In the genomic region with DNA sequence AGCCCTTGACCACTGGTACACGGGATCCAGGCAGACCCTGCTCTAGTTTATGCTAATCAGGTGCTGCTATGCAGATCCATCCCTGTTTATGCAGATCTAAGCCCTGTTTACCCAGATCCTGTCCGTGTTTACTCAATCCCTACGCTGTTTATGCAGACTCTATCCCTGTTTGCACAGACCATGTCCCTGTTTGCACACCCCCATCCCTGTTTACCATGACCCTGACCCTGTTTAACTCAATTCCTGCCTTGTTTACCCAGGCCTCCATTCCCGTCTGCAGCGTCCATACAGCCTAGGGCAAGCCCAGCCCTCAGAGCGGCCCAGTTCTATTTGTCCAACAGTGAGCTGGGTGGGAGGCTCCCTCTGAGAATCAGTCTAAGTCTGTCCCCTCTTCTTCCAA, we compare ENCODE assay signal across 12 mouse cellular contexts. TPM values are rescaled to one million over a fixed set of nuclear protein-coding genes. Genes with fewer than 3 reads are reported as not detected.
DNase-seq lines count a peak whose midpoint lies in the region; ATAC-seq and TF ChIP-seq lines count a peak whose summit lies in the region.
"Had no signal": no experiment of that assay in that cellular context is flagged by ENCODE, and none has a peak within 500 bp of the region (broad histone marks: within the 10 kb centered on the region; RNA-seq: fewer than 3 reads in every experiment).

No protein-coding gene starts in this region.

- TF ChIP-seq CTCF in ES-Bruce4 (IDR thresholded peaks at IDR 0.05; ENCODE audit: low read depth, low read length) = no peak
- no peak for TF ChIP-seq CTCF in thymus, adult 2 months (IDR thresholded peaks at IDR 0.05; ENCODE audit: borderline replicate concordance, control insufficient read depth, extremely low read depth, insufficient read depth, low read length, poor library complexity)

- peak overlapping the region; percentile 10; the same call in 1 of the 2 replicates for H3K9ac ChIP-seq in heart, embryonic 11.5 days (ENCODE audit: low read depth, low read length)
- H3K9ac ChIP-seq in ES-Bruce4 (ENCODE audit: low read depth, poor library complexity, severe bottlenecking) = no peak overlapping the region
- H3K9ac ChIP-seq in liver, embryonic 12.5 days = no peak overlapping the region
- no peak overlapping the region for H3K9ac ChIP-seq in midbrain, embryonic 12.5 days (replicated peaks)
- H3K9ac ChIP-seq: neural tube, embryonic 15.5 days had no signal

- ATAC-seq in heart, embryonic 11.5 days (replicated peaks; ENCODE audit: insufficient number of reproducible peaks, low FRiP score, low TSS enrichment) = no peak
- peak; percentile 75 for ATAC-seq in liver, embryonic 12.5 days
- peak; percentile 20; the same call in 1 of the 2 replicates for ATAC-seq in midbrain, embryonic 12.5 days (ENCODE audit: low FRiP score, low read depth)

- WGBS in heart, embryonic 11.5 days (ENCODE audit: insufficient replicate concordance) = 38% methylated on average over 6 of the region's 6 CpGs
- WGBS in liver, embryonic 12.5 days (ENCODE audit: insufficient replicate concordance) = 53% methylated on average over 6 of the region's 6 CpGs
- 25% methylated on average over 6 of the region's 6 CpGs for WGBS in midbrain, embryonic 12.5 days
- WGBS in thymus, adult 2 months = 92% methylated on average over 6 of the region's 6 CpGs

- peaks cover 6% of the 10 kb centered on the region for H3K27me3 ChIP-seq in heart, embryonic 11.5 days (ENCODE audit: control insufficient read depth, insufficient read depth, low read length)
- H3K27me3 ChIP-seq in ES-Bruce4 (ENCODE audit: control insufficient read depth, insufficient read depth, low read length, poor library complexity, severe bottlenecking) = no peaks in the 10 kb centered on the region
- peaks cover 44% of the 10 kb centered on the region for H3K27me3 ChIP-seq in liver, embryonic 12.5 days (replicated peaks)
- peaks cover 19% of the 10 kb centered on the region; the same call in 1 of the 2 replicates for H3K27me3 ChIP-seq in midbrain, embryonic 12.5 days
- no peaks in the 10 kb centered on the region for H3K27me3 ChIP-seq in thymus, adult 2 months (ENCODE audit: control insufficient read depth, insufficient read depth, low read length)
- H3K27me3 ChIP-seq: neural tube, embryonic 15.5 days had no signal

- peaks cover 32% of the 10 kb centered on the region for H3K4me1 ChIP-seq in heart, embryonic 11.5 days (ENCODE audit: control insufficient read depth, insufficient read depth, low read length)
- peaks cover 18% of the 10 kb centered on the region for H3K4me1 ChIP-seq in ES-Bruce4 (ENCODE audit: control insufficient read depth, insufficient read depth, low read length)
- H3K4me1 ChIP-seq in liver, embryonic 12.5 days = peaks cover 32% of the 10 kb centered on the region
- peaks cover 57% of the 10 kb centered on the region for H3K4me1 ChIP-seq in midbrain, embryonic 12.5 days
- no peaks in the 10 kb centered on the region for H3K4me1 ChIP-seq in thymus, adult 2 months (replicated peaks; ENCODE audit: control insufficient read depth, insufficient read depth, low read length)

- no peaks in the 10 kb centered on the region for H3K9me3 ChIP-seq in heart, embryonic 11.5 days (replicated peaks; ENCODE audit: control insufficient read depth, low read length)
- H3K9me3 ChIP-seq in ES-Bruce4 (replicated peaks; ENCODE audit: control insufficient read depth, insufficient read depth, low read length, poor library complexity, severe bottlenecking) = no peaks in the 10 kb centered on the region
- no peaks in the 10 kb centered on the region for H3K9me3 ChIP-seq in liver, embryonic 12.5 days (replicated peaks)
- no peaks in the 10 kb centered on the region for H3K9me3 ChIP-seq in midbrain, embryonic 12.5 days
- H3K9me3 ChIP-seq: neural tube, embryonic 15.5 days had no signal

- no peak for TF ChIP-seq POLR2A in ES-Bruce4 (IDR thresholded peaks at IDR 0.05; ENCODE audit: insufficient read depth, low read length)
- TF ChIP-seq POLR2A in thymus, adult 2 months (IDR thresholded peaks at IDR 0.05; ENCODE audit: control insufficient read depth, extremely low read depth, insufficient read depth, low read length, poor library complexity) = no peak

- no peak overlapping the region for H3K27ac ChIP-seq in heart, embryonic 11.5 days (ENCODE audit: low read depth, low read length)
- H3K27ac ChIP-seq in ES-Bruce4 (ENCODE audit: insufficient read depth, low read length) = 0 out of 2 replicates have a peak overlapping the region, but pooled peaks have one; percentile 19
- H3K27ac ChIP-seq in liver, embryonic 12.5 days = no peak overlapping the region
- H3K27ac ChIP-seq in midbrain, embryonic 12.5 days (replicated peaks) = peak overlapping the region; percentile 75; the same call in 1 of the 2 replicates
- no peak overlapping the region for H3K27ac ChIP-seq in thymus, adult 2 months (ENCODE audit: control insufficient read depth, insufficient read depth, low read length)
- H3K27ac ChIP-seq: kidney, postnatal 0 days; neural tube, embryonic 15.5 days had no signal

- DNase-seq in heart, postnatal 36 days = no peak
- no peak for DNase-seq in thymus, adult 2 months
- no peak for DNase-seq in left cerebral cortex, adult 18-20 months (ENCODE audit: low spot score in 2 of 2)
- DNase-seq in right cerebral cortex, postnatal 36 days (ENCODE audit: low spot score in 2 of 2) = no peak
- DNase-seq: cerebellum, adult 11 months had no signal

- intact Hi-C loops in heart, postnatal 36 days (cut with DNase I) = no loop called here

- H3K36me3 ChIP-seq in heart, embryonic 11.5 days (ENCODE audit: control insufficient read depth, insufficient read depth, low read length) = no peaks in the 10 kb centered on the region
- H3K36me3 ChIP-seq in ES-Bruce4 (ENCODE audit: control insufficient read depth, insufficient read depth, low read length, poor library complexity, severe bottlenecking) = no peaks in the 10 kb centered on the region
- H3K36me3 ChIP-seq in liver, embryonic 12.5 days = no peaks in the 10 kb centered on the region
- no peaks in the 10 kb centered on the region for H3K36me3 ChIP-seq in midbrain, embryonic 12.5 days
- H3K36me3 ChIP-seq in thymus, adult 2 months (ENCODE audit: control insufficient read depth, insufficient read depth, low read length) = no peaks in the 10 kb centered on the region
- H3K36me3 ChIP-seq: neural tube, embryonic 15.5 days had no signal

- H3K4me3 ChIP-seq in heart, embryonic 11.5 days (ENCODE audit: low read depth, low read length) = no peak overlapping the region
- peak overlapping the region; percentile 9; the same call in 1 of the 2 replicates for H3K4me3 ChIP-seq in ES-Bruce4 (ENCODE audit: low read depth, low read length)
- no peak overlapping the region for H3K4me3 ChIP-seq in liver, embryonic 12.5 days
- no peak overlapping the region for H3K4me3 ChIP-seq in midbrain, embryonic 12.5 days
- no peak overlapping the region for H3K4me3 ChIP-seq in thymus, adult 2 months (ENCODE audit: control insufficient read depth, insufficient read depth, low read length)
- H3K4me3 ChIP-seq: neural tube, embryonic 15.5 days had no signal

- H3K4me2 ChIP-seq in heart, embryonic 11.5 days = no peak overlapping the region
- H3K4me2 ChIP-seq in liver, embryonic 12.5 days = no peak overlapping the region; the same call in 1 of the 2 replicates
- no peak overlapping the region for H3K4me2 ChIP-seq in midbrain, embryonic 12.5 days (replicated peaks)
- H3K4me2 ChIP-seq: neural tube, embryonic 15.5 days had no signal

- TF ChIP-seq EP300 in ES-Bruce4 (IDR thresholded peaks at IDR 0.05; ENCODE audit: insufficient read depth, low read depth, low read length) = 0 out of 2 replicates have a peak, but pooled peaks have one; percentile 14

RNA-seq across cellular contexts. Expression of a gene that starts 9.9 kb away (rescaled TPM):
- polyA plus RNA-seq in heart, embryonic 11.5 days (2014; fragmentation: Nextera tagmentation; extraction: Ambion mirVana) = 4.1 and 4.7 TPM in 2 replicates
- total RNA-seq in heart, postnatal 36 days (2021) = 1 to 10 TPM; 9.1 to 9.9 TPM
- 5.3 and 5.4 TPM in 2 replicates for polyA plus RNA-seq in ES-Bruce4 (2011; ENCODE audit: insufficient read depth, insufficient read length, low read depth, missing spikeins)
- polyA plus RNA-seq in liver, embryonic 12.5 days (2016; fragmentation: Nextera tagmentation; extraction: Ambion mirVana) = 1.1 and 1.5 TPM in 2 replicates
- polyA plus RNA-seq in midbrain, embryonic 12.5 days (2016; fragmentation: Nextera tagmentation; extraction: Ambion mirVana) = 59.3 and 65.4 TPM in 2 replicates
- 7.5 and 10.3 TPM in 2 replicates for polyA plus RNA-seq in thymus, adult 2 months (2012; rRNA removed)
- total RNA-seq in left cerebral cortex, adult 18-20 months (2021) = 10 to 100 TPM; 59.1 to 66.3 TPM
- total RNA-seq: megakaryocyte-erythroid progenitor cell, adult 5-6 weeks had no signal

Comparison
In these comparisons a context has a peak if more than half of its experiments do, and no peak if none do; other contexts are left out.
1. H3K27ac ChIP-seq: peak in ES-Bruce4 (single experiment) and midbrain, embryonic 12.5 days (single experiment); none in heart, embryonic 11.5 days (single experiment), liver, embryonic 12.5 days (single experiment) and thymus, adult 2 months (single experiment).